Mouse (Mus musculus): Measurements from ENCODE around the gene Pbx1.

DNA sequence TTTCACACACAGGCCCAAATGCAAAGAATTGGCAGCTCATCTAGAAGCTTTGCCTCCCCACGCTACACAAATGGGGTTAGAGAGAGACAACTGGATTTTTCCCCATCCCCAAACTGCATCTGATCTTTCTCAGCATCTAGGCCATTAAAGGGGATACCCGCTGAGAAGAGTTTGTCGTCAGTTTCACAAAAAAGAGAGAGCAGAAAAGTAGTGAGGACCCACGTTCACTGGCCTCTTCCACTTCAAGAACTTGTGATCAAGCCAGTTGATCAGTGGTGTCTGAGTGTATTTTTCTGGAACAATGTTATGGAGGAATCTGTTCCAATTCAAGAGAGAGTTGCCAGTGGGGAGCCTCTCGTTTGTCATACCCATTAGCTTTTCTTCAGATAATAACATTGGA, 2.7 kb downstream of the Pbx1 start:
- TF ChIP-seq POLR2A (IDR thresholded peaks at IDR 0.05; ENCODE audit: control insufficient read depth, low read depth, low read length) (no peak), CTCF (IDR thresholded peaks at IDR 0.05; ENCODE audit: control insufficient read depth, insufficient read depth, insufficient replicate concordance, low read depth, low read length) (no peak)
